Mouse (Mus musculus) cerebellum, postnatal 4 days (tissue): ENCODE measurements around the gene Inpp5f.
A peak's percentile ranks its signal among the peaks of the same experiment; 100 is the strongest.

Source experiments
- DNase-seq, 2 experiments: peaks; one replicate each; pipeline ENCODE4 v3.0.0; 2022; ENCODE audit warnings: low spot score in 2 of 2, mixed read lengths in 1 of 2

Inpp5f gene

DNA sequence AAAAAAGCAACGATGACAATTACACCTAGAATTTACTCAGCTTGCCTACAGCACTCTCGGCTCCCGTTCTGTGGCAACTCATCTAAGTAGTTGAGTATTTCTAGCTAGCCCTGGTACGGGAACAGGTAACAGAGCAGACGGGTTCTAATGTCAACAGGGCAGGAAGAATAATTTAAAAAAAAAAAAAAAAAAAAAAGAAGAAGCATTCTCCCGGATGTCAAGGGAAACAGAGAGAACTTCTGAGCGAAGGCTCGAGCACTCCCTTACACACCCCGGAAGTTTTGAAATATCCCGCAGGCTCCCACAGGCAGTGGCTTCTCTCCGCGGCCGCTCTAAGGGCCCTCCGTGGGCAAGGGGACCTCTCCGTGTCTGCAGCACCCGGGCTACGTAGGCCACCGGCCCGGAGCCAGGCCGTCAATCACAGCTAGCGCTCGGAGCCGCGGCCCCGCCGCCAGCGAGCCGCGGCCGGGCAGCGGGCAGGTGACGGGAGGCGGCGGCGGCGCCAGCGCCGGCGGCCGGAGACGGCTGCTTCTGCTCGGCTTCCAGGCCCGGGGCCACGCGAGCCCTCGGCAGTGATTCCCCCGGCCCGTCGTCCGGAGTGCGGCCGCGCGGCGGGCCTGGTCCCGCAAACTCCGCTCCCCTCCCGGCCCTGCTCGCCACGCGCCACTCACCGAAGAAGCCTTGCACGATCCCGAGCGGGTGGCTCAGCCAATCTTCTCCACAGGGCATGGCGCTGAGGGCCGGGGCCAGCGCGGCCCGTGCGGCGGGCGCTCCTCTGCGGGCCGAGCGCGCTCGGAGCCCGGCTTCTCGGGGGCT, 128.5 kb downstream of the Inpp5f start:
- DNase-seq, result no peak

DNA sequence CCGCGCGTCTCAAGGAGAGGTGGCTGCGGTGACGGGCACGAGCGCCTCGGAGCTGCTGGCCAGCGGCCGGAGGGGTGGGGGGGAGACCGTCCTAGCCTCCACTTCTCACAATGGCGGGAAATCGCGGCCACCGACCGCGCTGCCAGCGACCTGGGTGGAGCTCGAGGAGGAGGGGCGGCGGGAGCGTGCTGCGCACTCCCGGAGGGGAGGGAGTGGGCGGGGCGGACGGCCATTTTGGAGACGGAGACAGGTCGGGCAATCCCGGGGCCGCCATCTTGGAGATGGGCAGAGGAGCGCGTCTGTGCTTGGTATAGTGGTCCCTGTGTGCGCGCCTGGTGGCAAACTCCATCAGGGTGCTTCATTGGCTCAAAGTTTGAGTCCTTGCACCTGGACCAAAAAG, 129.2 kb downstream of the Inpp5f start, which contains the start of gene Mcmbp:
TSS of gene Mcmbp (minus strand) at position 162 of the 400 bp plus-strand sequence.
- DNase-seq, result peak; percentile 96

DNA sequence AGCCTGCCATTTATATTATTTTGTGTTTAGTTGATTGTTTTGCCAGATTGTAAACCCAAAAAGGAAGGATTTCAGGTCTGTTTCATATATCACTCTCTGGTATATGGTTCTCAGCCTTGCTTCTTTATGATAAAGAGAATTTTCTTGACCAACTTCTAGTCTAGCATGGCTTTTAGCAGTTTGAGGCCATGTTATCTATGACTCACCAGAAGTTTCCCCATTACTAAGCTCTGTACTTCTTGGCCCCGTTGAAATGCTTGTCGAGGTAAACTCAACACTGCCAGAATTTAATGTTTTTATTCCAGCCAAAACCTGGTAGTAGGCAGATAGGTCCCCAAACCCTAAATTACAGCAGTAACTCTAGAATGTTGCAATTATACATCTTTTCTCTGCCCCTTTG, 132.8 kb downstream of the Inpp5f start:
- DNase-seq, result no peak

DNA sequence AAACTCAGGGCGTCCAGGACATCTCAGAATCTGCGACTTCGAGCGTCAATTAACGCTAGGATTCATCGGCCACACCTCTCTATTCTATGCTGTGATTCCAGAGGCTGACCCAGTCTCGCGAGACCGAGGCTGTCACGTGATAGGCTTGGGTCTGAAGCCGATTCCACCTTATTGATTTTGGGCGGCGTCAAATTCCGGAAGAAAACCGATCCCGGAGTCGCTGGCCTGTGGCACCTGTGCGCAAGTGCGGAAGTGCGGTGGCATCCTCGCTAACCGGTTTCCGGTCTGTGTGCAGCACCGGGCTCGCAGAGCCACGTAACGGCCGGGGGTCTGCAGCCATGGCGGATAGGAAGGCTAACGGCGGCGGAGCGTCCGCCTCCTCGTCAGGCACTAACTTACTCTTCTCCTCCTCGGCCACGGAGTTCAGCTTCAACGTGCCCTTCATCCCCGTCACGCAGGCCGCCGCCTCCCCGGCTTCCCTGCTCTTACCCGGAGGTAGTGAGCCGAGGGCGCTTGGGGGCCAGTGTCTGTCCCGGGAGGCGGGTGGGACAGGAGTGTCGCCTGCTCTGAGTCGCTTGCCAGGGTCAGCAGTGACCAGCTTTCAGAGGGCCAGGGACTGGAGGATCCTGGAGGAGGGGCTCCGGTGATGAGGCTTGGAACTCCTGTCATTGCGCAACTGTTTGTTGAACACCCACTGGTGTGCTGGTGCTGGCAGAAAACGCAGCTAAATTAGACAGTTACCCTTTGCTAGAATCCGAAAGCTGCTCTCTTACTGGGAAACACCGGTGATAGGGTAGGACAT, 133.8 kb downstream of the Inpp5f start, which contains the start of gene Sec23ip:
TSS of gene Sec23ip (plus strand) at position 260 of the 802 bp plus-strand sequence.
- peak; percentile 91 to 96 for DNase-seq
